Mouse (Mus musculus) megakaryocyte-erythroid progenitor cell, adult 5 weeks (primary cell): ENCODE results near the gene Csnk1e. TPM values are rescaled to one million over a fixed set of nuclear protein-coding genes. Genes with fewer than 3 reads are reported as not detected.

ENCODE experiments used
- polyA plus RNA-seq: library from polyadenylated mRNA; stranded (reverse); fragments of >175 nt; gene quantifications from 2 replicates; pipeline ENCODE4 v1.2.3, GENCODE M21; 2012

Csnk1e gene
- 104 and 129 TPM in 2 replicates for polyA plus RNA-seq

GRCm38 (mm10) chr15:79455106-79455810 is at the start of gene Csnk1e:
TSS of gene Csnk1e (minus strand) at chr15:79455566.

GRCm38 (mm10) chr15:79504707-79505452 is 49.5 kb upstream of the Csnk1e start, which contains the start of gene Kcnj4:
TSS of gene Kcnj4 (minus strand) at chr15:79505241.

GRCm38 (mm10) chr15:79402836-79403762 is 52.3 kb downstream of the Csnk1e start, which contains the start of gene Tmem184b:
TSS of gene Tmem184b (minus strand) at chr15:79403569.

Other genes with a start within 250 kb of the Csnk1e start
- 16.8 and 19.5 TPM in 2 replicates for gene Pick1, start 226.4 kb downstream of the Csnk1e start, polyA plus RNA-seq
- 0.03 and 0.22 TPM in 2 replicates for gene Gm49486, start 226.2 kb downstream of the Csnk1e start, polyA plus RNA-seq
- not detected in 2 replicates for gene Slc16a8, start 200.8 kb downstream of the Csnk1e start, polyA plus RNA-seq
- 1.5 TPM in 2 replicates for gene Baiap2l2, start 170.0 kb downstream of the Csnk1e start, polyA plus RNA-seq
- 25.5 and 39.2 TPM in 2 replicates for gene Pla2g6, start 127.2 kb downstream of the Csnk1e start, polyA plus RNA-seq
- 34.6 and 40.8 TPM in 2 replicates for gene Maff, start 108.9 kb downstream of the Csnk1e start, polyA plus RNA-seq
- 62.5 and 64.0 TPM in 2 replicates for gene Tmem184b, start 52.0 kb downstream of the Csnk1e start, polyA plus RNA-seq
- gene Kcnj4, start 49.7 kb upstream of the Csnk1e start, polyA plus RNA-seq, result not detected in 2 replicates
- gene Kdelr3, start 60.8 kb upstream of the Csnk1e start, polyA plus RNA-seq, result 0.09 and 0.10 TPM in 2 replicates
- gene Ddx17, start 91.2 kb upstream of the Csnk1e start, polyA plus RNA-seq, result 52.5 and 61.6 TPM in 2 replicates
- 0.32 and 0.35 TPM in 2 replicates for gene Dmc1, start 149.5 kb upstream of the Csnk1e start, polyA plus RNA-seq
- 0.09 and 0.74 TPM in 2 replicates for gene Fam227a, start 203.4 kb upstream of the Csnk1e start, polyA plus RNA-seq
- gene Cby1, start 203.6 kb upstream of the Csnk1e start, polyA plus RNA-seq, result 86.1 and 92.5 TPM in 2 replicates
- gene Tomm22, start 215.3 kb upstream of the Csnk1e start, polyA plus RNA-seq, result 117 and 125 TPM in 2 replicates
- 18.6 and 18.7 TPM in 2 replicates for gene Josd1, start 232.4 kb upstream of the Csnk1e start, polyA plus RNA-seq
- 103 and 127 TPM in 2 replicates for gene Gtpbp1, start 235.3 kb upstream of the Csnk1e start, polyA plus RNA-seq